Mouse (Mus musculus) kidney, postnatal 0 days (tissue): ENCODE results near the gene Tst. TPM values are rescaled to one million over a fixed set of nuclear protein-coding genes. Genes with fewer than 3 reads are reported as not detected.

ENCODE experiments used
- ATAC-seq: fragments of 200-750 bp; cut with Nextera tagmentation; replicated peaks from 2 replicates; pipeline ENCODE4 v1.8.0; 2017; ENCODE audit warnings: low read depth, moderate number of reproducible peaks, moderate TSS enrichment, moderate library complexity; ENCODE audit not compliant: low FRiP score
- DNase-seq: peaks from one replicate; pipeline ENCODE4 v3.0.0-alpha.2; 2016; ENCODE audit warnings: low spot score
- H3K27ac ChIP-seq: fragments of 300-500 bp; sonication (generic); 2 replicates; pipeline ENCODE4 v1.5.1; 2014; ENCODE audit warnings: mild to moderate bottlenecking
- H3K27me3 ChIP-seq: fragments of 300-500 bp; sonication (generic); 2 replicates; pipeline ENCODE4 v1.6.1; 2014; ENCODE audit warnings: low read length, mixed read lengths; ENCODE audit not compliant: insufficient read depth
- H3K36me3 ChIP-seq: fragments of 300-500 bp; sonication (generic); 2 replicates; pipeline ENCODE4 v1.6.1; 2014; ENCODE audit warnings: low read length, mixed read lengths; ENCODE audit not compliant: insufficient read depth
- H3K4me1 ChIP-seq: fragments of 300-500 bp; sonication (generic); replicated peaks from 2 replicates; pipeline ENCODE4 v1.6.1; 2014; ENCODE audit warnings: antibody characterized with exemption, low read length, mixed read lengths; ENCODE audit not compliant: insufficient read depth
- H3K4me2 ChIP-seq: fragments of 300-500 bp; sonication (generic); 2 replicates; pipeline ENCODE4 v1.6.1; 2014; ENCODE audit warnings: mild to moderate bottlenecking, low read length, moderate library complexity, mixed read lengths
- H3K4me3 ChIP-seq: fragments of 300-500 bp; sonication (generic); replicated peaks from 2 replicates; pipeline ENCODE4 v1.5.1; 2014; ENCODE audit warnings: low read depth, low read length
- H3K9ac ChIP-seq: fragments of 300-500 bp; sonication (generic); 2 replicates; pipeline ENCODE4 v1.6.1; 2014; ENCODE audit warnings: low read depth, low read length
- H3K9me3 ChIP-seq: fragments of 300-500 bp; sonication (generic); replicated peaks from 2 replicates; pipeline ENCODE4 v1.6.1; 2016; ENCODE audit warnings: low read length, inconsistent platforms, mixed read lengths
- CTCF ChIP-seq: IDR thresholded peaks from 2 replicates; pipeline ENCODE4 v1.5.1; 2016; ENCODE audit warnings: antibody characterized with exemption, low read depth, mild to moderate bottlenecking, moderate library complexity
- WGBS: fragments of 180-500 bp; shearing (Covaris S2); extraction: QIAGEN DNeasy Blood & Tissue Kit; methylation state at CpG from one replicate; pipeline ENCODE4 v1.1.7; 2014; 5-methylcytosine and 5-hydroxymethylcytosine counted together
- polyA plus RNA-seq: library from polyadenylated mRNA; unstranded; fragments of >200 nt; fragmentation: Nextera tagmentation; extraction: Ambion mirVana; gene quantifications from 2 replicates; pipeline ENCODE4 v1.2.1, GENCODE M21; 2015

Gene Tst
- polyA plus RNA-seq, 1 experiment from 2014 or later: 128 TPM

GRCm38 (mm10) chr15:78377859-78378258 is 27.8 kb downstream of the Tst start:
- H3K4me2 ChIP-seq: no peak overlapping the region
- DNase-seq (no peak), ATAC-seq (no peak)
- no peaks in the 10 kb centered on the region for H3K36me3 ChIP-seq
- no peak overlapping the region for H3K9ac ChIP-seq
- H3K27ac ChIP-seq: no peak overlapping the region
- TF ChIP-seq CTCF: no peak
- 87% methylated on average over 10 of the region's 10 CpGs for WGBS
- no peaks in the 10 kb centered on the region for H3K9me3 ChIP-seq
- H3K4me3 ChIP-seq: no peak overlapping the region
- H3K4me1 ChIP-seq: no peaks in the 10 kb centered on the region
- H3K27me3 ChIP-seq: no peaks in the 10 kb centered on the region

- H3K9ac ChIP-seq: no peak overlapping the region
- H3K4me2 ChIP-seq: no peak overlapping the region
- 65% methylated on average over 3 of the region's 3 CpGs for WGBS
- no peaks in the 10 kb centered on the region; the same call in 1 of the 2 replicates for H3K27me3 ChIP-seq
- no peak overlapping the region for H3K4me3 ChIP-seq
- no peak overlapping the region for H3K27ac ChIP-seq
- no peaks in the 10 kb centered on the region for H3K9me3 ChIP-seq
- H3K4me1 ChIP-seq: no peaks in the 10 kb centered on the region
- TF ChIP-seq CTCF: no peak
- ATAC-seq: no peak
- H3K36me3 ChIP-seq: no peaks in the 10 kb centered on the region
- DNase-seq: no peak
Observed at GRCm38 (mm10) chr15:78374204-78374603, 31.5 kb downstream of the Tst start.

- H3K36me3 ChIP-seq: no peaks in the 10 kb centered on the region
- no peaks in the 10 kb centered on the region for H3K9me3 ChIP-seq
- ATAC-seq (no peak), DNase-seq (no peak)
- no peaks in the 10 kb centered on the region for H3K4me1 ChIP-seq
- TF ChIP-seq CTCF: no peak
- H3K27me3 ChIP-seq: peaks cover 5% of the 10 kb centered on the region; the same call in 1 of the 2 replicates
- WGBS: 31% methylated on average over 3 of the region's 3 CpGs
- no peak overlapping the region for H3K9ac ChIP-seq
- no peak overlapping the region for H3K27ac ChIP-seq
- no peak overlapping the region for H3K4me3 ChIP-seq
- H3K4me2 ChIP-seq: no peak overlapping the region
Observed at GRCm38 (mm10) chr15:78372796-78373195, 32.9 kb downstream of the Tst start.

- Histone ChIP-seq H3K27ac (no peak overlapping the region), H3K27me3 (peaks cover 5% of the 10 kb centered on the region; the same call in 1 of the 2 replicates), H3K4me3 (no peak overlapping the region), H3K36me3 (no peaks in the 10 kb centered on the region), H3K4me1 (no peaks in the 10 kb centered on the region), H3K9me3 (no peaks in the 10 kb centered on the region), H3K9ac (no peak overlapping the region), H3K4me2 (no peak overlapping the region)
- no peak for TF ChIP-seq CTCF
- WGBS: 79% methylated on average over 1 of the region's 1 CpGs
- DNase-seq: no peak
- no peak for ATAC-seq
Observed at GRCm38 (mm10) chr15:78369641-78370040, 36.1 kb downstream of the Tst start.

- no peak overlapping the region for H3K27ac ChIP-seq
- TF ChIP-seq CTCF: peak; percentile 74
- WGBS: 11% methylated on average over 8 of the region's 8 CpGs
- H3K36me3 ChIP-seq: no peaks in the 10 kb centered on the region
- no peak for ATAC-seq
- H3K27me3 ChIP-seq: peaks cover 5% of the 10 kb centered on the region; the same call in 1 of the 2 replicates
- H3K9ac ChIP-seq: no peak overlapping the region
- H3K9me3 ChIP-seq: no peaks in the 10 kb centered on the region
- H3K4me1 ChIP-seq: no peaks in the 10 kb centered on the region
- peak; percentile 47 for DNase-seq
- no peak overlapping the region for H3K4me2 ChIP-seq
- H3K4me3 ChIP-seq: no peak overlapping the region
Observed at GRCm38 (mm10) chr15:78368926-78369346, 36.8 kb downstream of the Tst start.

GRCm38 (mm10) chr15:78367811-78368210 is 37.9 kb downstream of the Tst start:
- Histone ChIP-seq H3K4me2 (no peak overlapping the region), H3K36me3 (no peaks in the 10 kb centered on the region), H3K27me3 (peaks cover 5% of the 10 kb centered on the region; the same call in 1 of the 2 replicates), H3K9me3 (no peaks in the 10 kb centered on the region), H3K9ac (no peak overlapping the region), H3K4me3 (no peak overlapping the region), H3K4me1 (no peaks in the 10 kb centered on the region), H3K27ac (no peak overlapping the region)
- no peak for TF ChIP-seq CTCF
- DNase-seq: no peak
- WGBS: 62% methylated on average over 3 of the region's 3 CpGs
- no peak for ATAC-seq

- peaks cover 5% of the 10 kb centered on the region; the same call in 1 of the 2 replicates for H3K27me3 ChIP-seq
- no peak overlapping the region for H3K4me2 ChIP-seq
- no peak for TF ChIP-seq CTCF
- no peaks in the 10 kb centered on the region for H3K4me1 ChIP-seq
- no peak overlapping the region for H3K9ac ChIP-seq
- ATAC-seq (no peak), DNase-seq (no peak)
- 61% methylated on average over 8 of the region's 8 CpGs for WGBS
- no peak overlapping the region for H3K4me3 ChIP-seq
- H3K27ac ChIP-seq: no peak overlapping the region
- H3K36me3 ChIP-seq: no peaks in the 10 kb centered on the region
- H3K9me3 ChIP-seq: no peaks in the 10 kb centered on the region
Observed at GRCm38 (mm10) chr15:78366875-78367274, 38.8 kb downstream of the Tst start.
